Comparison of ENCODE assay signal across 10 mouse cellular contexts in the genomic region with DNA sequence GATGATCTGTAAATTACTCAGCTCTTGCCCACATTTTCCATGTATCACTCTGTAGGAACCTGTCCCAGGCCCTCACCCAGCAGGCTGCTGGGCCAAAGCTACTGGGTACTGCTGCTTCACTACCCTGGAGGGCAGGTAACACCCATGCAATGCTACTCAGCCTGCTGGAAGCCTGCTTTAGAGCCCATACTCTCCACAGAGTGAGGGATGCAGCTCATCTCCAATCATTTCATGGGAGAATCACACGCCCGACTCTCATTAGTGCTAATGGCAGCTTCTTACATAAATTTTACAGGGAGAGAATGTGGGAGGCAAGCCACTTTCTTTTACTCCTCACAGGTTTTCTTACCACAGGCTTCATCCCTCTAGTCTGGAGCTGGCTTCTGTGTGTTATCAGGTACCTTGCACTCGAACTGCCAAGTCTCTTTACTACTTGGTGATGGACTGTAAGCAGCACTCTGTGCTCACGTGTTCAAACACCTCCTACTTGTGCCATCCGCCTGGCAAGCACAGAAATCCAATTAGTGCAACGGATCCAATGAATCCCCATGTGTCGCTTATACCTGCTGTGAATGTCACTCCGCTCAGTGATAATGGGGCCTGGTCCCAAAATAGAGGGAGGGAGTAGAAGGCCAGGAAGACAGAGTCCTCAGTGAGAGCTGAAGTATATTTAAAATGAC.
DNase-seq lines count a peak whose midpoint lies in the region; TF ChIP-seq lines count a peak whose summit lies in the region.
"Had no signal": no experiment of that assay in that cellular context is flagged by ENCODE, and none has a peak within 500 bp of the region (broad histone marks: within the 10 kb centered on the region; RNA-seq: fewer than 3 reads in every experiment).

No protein-coding gene starts in this region.

- peak; percentile 54 for DNase-seq in layer of hippocampus, adult 11-12 months (ENCODE audit: low spot score)
- no peak for DNase-seq in layer of hippocampus, adult 9-10 months (ENCODE audit: low spot score)
- peak; percentile 24 to 44 for DNase-seq in cerebellum, postnatal 36 days
- peak; percentile 82 for DNase-seq in layer of hippocampus, adult 9-11 months
- peak; percentile 22 for DNase-seq in retina, postnatal 1 day
- no peak for DNase-seq in lung, adult 2 months
- no peak for DNase-seq in urinary bladder, postnatal 25 days (ENCODE audit: low spot score)
- no peak for DNase-seq in urinary bladder, adult 2 months (ENCODE audit: low spot score)
- DNase-seq: thymus, adult 18-20 months had no signal

- 70% methylated on average over 8 of the region's 8 CpGs for WGBS in lung, adult 2 months

- no peaks in the 10 kb centered on the region for H3K4me1 ChIP-seq in lung, adult 2 months (ENCODE audit: control insufficient read depth, insufficient read depth, low read length)

- no peak overlapping the region for H3K4me3 ChIP-seq in lung, adult 2 months (replicated peaks; ENCODE audit: extremely low read depth, low read depth, low read length)
- H3K4me3 ChIP-seq: midbrain, embryonic 12.5 days had no signal

- TF ChIP-seq CTCF in lung, adult 2 months (IDR thresholded peaks at IDR 0.05; ENCODE audit: insufficient read depth, low read length) = no peak

- no peak for TF ChIP-seq POLR2A in lung, adult 2 months (IDR thresholded peaks at IDR 0.05; ENCODE audit: borderline replicate concordance, extremely low read depth, low read depth, low read length)

Comparison
In these comparisons a context has a peak if more than half of its experiments do, and no peak if none do; other contexts are left out.
1. DNase-seq: peak in layer of hippocampus, adult 11-12 months (single experiment), cerebellum, postnatal 36 days (2 of 2), layer of hippocampus, adult 9-11 months (single experiment) and retina, postnatal 1 day (single experiment); none in layer of hippocampus, adult 9-10 months (single experiment), lung, adult 2 months (single experiment), urinary bladder, postnatal 25 days (single experiment) and urinary bladder, adult 2 months (single experiment).